Mouse (Mus musculus) hindbrain, embryonic 15.5 days (tissue): ENCODE measurements at regions not wholly inside any gene's neighbourhood (a gene's known extent, or its start where the extent isn't known, plus 50 kb on each side); places are given as distances from the start of the nearest gene placed in this dataset.

Experiments
- ATAC-seq: fragments of 200-750 bp; cut with Nextera tagmentation; 2 replicates; pipeline ENCODE4 v1.8.0; 2017; ENCODE audit warnings: low read depth, moderate number of reproducible peaks, moderate TSS enrichment; ENCODE audit not compliant: low FRiP score
- H3K27ac ChIP-seq: fragments of 300-500 bp; sonication (generic); replicated peaks from 2 replicates; pipeline ENCODE4 v1.5.1; 2015; ENCODE audit warnings: mild to moderate bottlenecking, inconsistent platforms
- H3K27me3 ChIP-seq: fragments of 300-500 bp; sonication (generic); 2 replicates; pipeline ENCODE4 v1.6.1; 2015; ENCODE audit warnings: control low read depth, inconsistent platforms
- H3K36me3 ChIP-seq: fragments of 300-500 bp; sonication (generic); 2 replicates; pipeline ENCODE4 v1.6.1; 2015; ENCODE audit warnings: control low read depth, inconsistent platforms
- H3K4me1 ChIP-seq: fragments of 300-500 bp; sonication (generic); replicated peaks from 2 replicates; pipeline ENCODE4 v1.6.1; 2015; ENCODE audit warnings: control low read depth, inconsistent platforms
- H3K4me2 ChIP-seq: fragments of 300-500 bp; sonication (generic); 2 replicates; pipeline ENCODE4 v1.6.1; 2015; ENCODE audit warnings: moderate library complexity, mild to moderate bottlenecking, inconsistent platforms
- H3K4me3 ChIP-seq: fragments of 300-500 bp; sonication (generic); 2 replicates; pipeline ENCODE4 v1.5.1; 2015; ENCODE audit warnings: mild to moderate bottlenecking, inconsistent platforms
- H3K9ac ChIP-seq: fragments of 300-500 bp; sonication (generic); 2 replicates; pipeline ENCODE4 v1.6.1; 2015; ENCODE audit warnings: inconsistent platforms
- H3K9me3 ChIP-seq: fragments of 300-500 bp; sonication (generic); 2 replicates; pipeline ENCODE4 v1.6.1; 2016; ENCODE audit warnings: control low read depth, inconsistent platforms
- WGBS: fragments of 180-500 bp; shearing (Covaris S2); methylation state at CpG from one replicate; pipeline ENCODE4 v1.1.7; 2015; 5-methylcytosine and 5-hydroxymethylcytosine counted together

- no peaks in the 10 kb centered on the region for H3K4me1 ChIP-seq
- no peaks in the 10 kb centered on the region for H3K9me3 ChIP-seq
- no peak overlapping the region for H3K9ac ChIP-seq
- no peak overlapping the region for H3K4me3 ChIP-seq
- no peaks in the 10 kb centered on the region for H3K27me3 ChIP-seq
- no peak overlapping the region for H3K4me2 ChIP-seq
- ATAC-seq = peak; percentile 79; the same call in 1 of the 2 replicates
- H3K27ac ChIP-seq = no peak overlapping the region
- no peaks in the 10 kb centered on the region for H3K36me3 ChIP-seq
- 37% methylated on average over 3 of the region's 3 CpGs for WGBS
Measured at GRCm38 (mm10) chr8:73512613-73513012, 159.3 kb upstream of the Large1 start.
